Mouse (Mus musculus): ENCODE measurements at regions not wholly inside any gene's neighbourhood (a gene's known extent, or its start where the extent isn't known, plus 50 kb on each side); places are given as distances from the start of the nearest gene placed in this dataset.
A peak's percentile ranks its signal among the peaks of the same experiment; 100 is the strongest.
"Not testable (repeated sequence)": the region's sequence is repeated elsewhere in the genome, so short reads cannot be mapped to it uniquely, and the experiment has no call there.

- not testable (repeated sequence) for H3K4me3 ChIP-seq; ATAC-seq (ENCODE audit: insufficient number of reproducible peaks, insufficient read depth, low FRiP score, low TSS enrichment); H3K27me3 ChIP-seq; H3K4me1 ChIP-seq; H3K36me3 ChIP-seq; H3K27ac ChIP-seq; H3K4me2 ChIP-seq (replicated peaks); H3K9me3 ChIP-seq; H3K9ac ChIP-seq
- 63% methylated on average over 2 of the region's 7 CpGs for WGBS
Observed at GRCm38 (mm10) chr6:47679946-47680345, 84.8 kb upstream of the Ezh2 start.

GRCm38 (mm10) chr6:47672741-47673140 lies 77.6 kb upstream of the Ezh2 start:
- not testable (repeated sequence) for H3K36me3 ChIP-seq; ATAC-seq (ENCODE audit: insufficient number of reproducible peaks, insufficient read depth, low FRiP score, low TSS enrichment); H3K4me1 ChIP-seq; H3K9me3 ChIP-seq; H3K27ac ChIP-seq; H3K27me3 ChIP-seq; H3K9ac ChIP-seq
- 17% methylated on average over 12 of the region's 33 CpGs for WGBS
- Histone ChIP-seq H3K4me3 (peak overlapping the region; percentile 35), H3K4me2 (replicated peaks) (peak overlapping the region; percentile 47)

- not testable (repeated sequence) for H3K27me3 ChIP-seq; H3K27ac ChIP-seq; H3K9me3 ChIP-seq; H3K9ac ChIP-seq; ATAC-seq (ENCODE audit: insufficient number of reproducible peaks, insufficient read depth, low FRiP score, low TSS enrichment); H3K36me3 ChIP-seq; H3K4me2 ChIP-seq (replicated peaks); H3K4me3 ChIP-seq; H3K4me1 ChIP-seq
- WGBS = 59% methylated on average over 3 of the region's 3 CpGs
Observed at GRCm38 (mm10) chr6:47652880-47653279, 57.7 kb upstream of the Ezh2 start.

GRCm38 (mm10) chr6:47651385-47651718 lies 56.2 kb upstream of the Ezh2 start:
- ATAC-seq (ENCODE audit: insufficient number of reproducible peaks, insufficient read depth, low FRiP score, low TSS enrichment); H3K36me3 ChIP-seq; H3K4me1 ChIP-seq; H3K9me3 ChIP-seq; H3K27me3 ChIP-seq: not testable (repeated sequence)
- 1% methylated on average over 22 of the region's 23 CpGs for WGBS
- H3K27ac ChIP-seq = 0 out of 2 replicates have a peak overlapping the region, but pooled peaks have one; percentile 36
- peak overlapping the region; percentile 59 for H3K4me3 ChIP-seq
- peak overlapping the region; percentile 67 for H3K4me2 ChIP-seq (replicated peaks)
- peak overlapping the region; percentile 58 for H3K9ac ChIP-seq

GRCm38 (mm10) chr6:47650463-47651384 lies 55.6 kb upstream of the Ezh2 start:
- H3K4me1 ChIP-seq = no peaks in the 10 kb centered on the region
- H3K27ac ChIP-seq = peak overlapping the region; percentile 36; the same call in 1 of the 2 replicates
- peak overlapping the region; percentile 67 for H3K4me2 ChIP-seq (replicated peaks)
- H3K36me3 ChIP-seq = no peaks in the 10 kb centered on the region
- peak overlapping the region; percentile 59 for H3K4me3 ChIP-seq
- 3% methylated on average over 46 of the region's 46 CpGs for WGBS
- no peaks in the 10 kb centered on the region; the same call in 1 of the 2 replicates for H3K27me3 ChIP-seq
- peak overlapping the region; percentile 58 for H3K9ac ChIP-seq
- peak; percentile 97 for ATAC-seq (ENCODE audit: insufficient number of reproducible peaks, insufficient read depth, low FRiP score, low TSS enrichment)
- H3K9me3 ChIP-seq = no peaks in the 10 kb centered on the region

- no peaks in the 10 kb centered on the region; the same call in 1 of the 2 replicates for H3K27me3 ChIP-seq
- no peaks in the 10 kb centered on the region for H3K9me3 ChIP-seq
- H3K36me3 ChIP-seq = no peaks in the 10 kb centered on the region
- no peak overlapping the region; the same call in 1 of the 2 replicates for H3K4me2 ChIP-seq (replicated peaks)
- no peak overlapping the region for H3K27ac ChIP-seq
- ATAC-seq (ENCODE audit: insufficient number of reproducible peaks, insufficient read depth, low FRiP score, low TSS enrichment) = no peak
- 87% methylated on average over 6 of the region's 6 CpGs for WGBS
- no peaks in the 10 kb centered on the region for H3K4me1 ChIP-seq
- 0 out of 2 replicates have a peak overlapping the region, but pooled peaks have one; percentile 59 for H3K4me3 ChIP-seq
- H3K9ac ChIP-seq = no peak overlapping the region
Observed at GRCm38 (mm10) chr6:47649961-47650360, 54.8 kb upstream of the Ezh2 start.

GRCm38 (mm10) chr6:47649451-47649931 lies 54.4 kb upstream of the Ezh2 start:
- Histone ChIP-seq H3K4me1 (no peaks in the 10 kb centered on the region), H3K9me3 (no peaks in the 10 kb centered on the region), H3K9ac (no peak overlapping the region), H3K4me2 (replicated peaks) (no peak overlapping the region), H3K27ac (no peak overlapping the region), H3K4me3 (no peak overlapping the region), H3K27me3 (no peaks in the 10 kb centered on the region; the same call in 1 of the 2 replicates), H3K36me3 (no peaks in the 10 kb centered on the region)
- 70% methylated on average over 5 of the region's 5 CpGs for WGBS
- ATAC-seq (ENCODE audit: insufficient number of reproducible peaks, insufficient read depth, low FRiP score, low TSS enrichment) = no peak

GRCm38 (mm10) chr6:47648899-47649298 lies 53.8 kb upstream of the Ezh2 start:
- Histone ChIP-seq H3K4me1 (no peaks in the 10 kb centered on the region), H3K4me2 (replicated peaks) (no peak overlapping the region), H3K36me3 (no peaks in the 10 kb centered on the region), H3K27ac (no peak overlapping the region), H3K4me3 (no peak overlapping the region), H3K9ac (no peak overlapping the region), H3K27me3 (no peaks in the 10 kb centered on the region; the same call in 1 of the 2 replicates), H3K9me3 (no peaks in the 10 kb centered on the region)
- 78% methylated on average over 5 of the region's 5 CpGs for WGBS
- no peak for ATAC-seq (ENCODE audit: insufficient number of reproducible peaks, insufficient read depth, low FRiP score, low TSS enrichment)

GRCm38 (mm10) chr6:47648316-47648715 lies 53.2 kb upstream of the Ezh2 start:
- no peaks in the 10 kb centered on the region for H3K9me3 ChIP-seq
- H3K27ac ChIP-seq = no peak overlapping the region
- no peaks in the 10 kb centered on the region; the same call in 1 of the 2 replicates for H3K27me3 ChIP-seq
- 89% methylated on average over 7 of the region's 7 CpGs for WGBS
- H3K36me3 ChIP-seq = no peaks in the 10 kb centered on the region
- ATAC-seq (ENCODE audit: insufficient number of reproducible peaks, insufficient read depth, low FRiP score, low TSS enrichment) = no peak
- H3K9ac ChIP-seq = no peak overlapping the region
- no peaks in the 10 kb centered on the region for H3K4me1 ChIP-seq
- no peak overlapping the region for H3K4me2 ChIP-seq (replicated peaks)
- H3K4me3 ChIP-seq = no peak overlapping the region

GRCm38 (mm10) chr6:47647876-47648275 lies 52.7 kb upstream of the Ezh2 start:
- Histone ChIP-seq H3K27ac (no peak overlapping the region), H3K4me1 (no peaks in the 10 kb centered on the region), H3K36me3 (no peaks in the 10 kb centered on the region), H3K4me3 (no peak overlapping the region), H3K9me3 (no peaks in the 10 kb centered on the region), H3K27me3 (no peaks in the 10 kb centered on the region; the same call in 1 of the 2 replicates), H3K9ac (no peak overlapping the region), H3K4me2 (replicated peaks) (no peak overlapping the region)
- WGBS = 81% methylated on average over 8 of the region's 8 CpGs
- ATAC-seq (ENCODE audit: insufficient number of reproducible peaks, insufficient read depth, low FRiP score, low TSS enrichment) = no peak

GRCm38 (mm10) chr6:47646731-47647567 lies 51.8 kb upstream of the Ezh2 start:
- H3K27me3 ChIP-seq = no peaks in the 10 kb centered on the region; the same call in 1 of the 2 replicates
- 75% methylated on average over 14 of the region's 14 CpGs for WGBS
- no peak overlapping the region for H3K4me3 ChIP-seq
- no peak for ATAC-seq (ENCODE audit: insufficient number of reproducible peaks, insufficient read depth, low FRiP score, low TSS enrichment)
- H3K9ac ChIP-seq = no peak overlapping the region
- H3K36me3 ChIP-seq = no peaks in the 10 kb centered on the region
- no peaks in the 10 kb centered on the region for H3K4me1 ChIP-seq
- H3K4me2 ChIP-seq (replicated peaks) = no peak overlapping the region
- H3K27ac ChIP-seq = no peak overlapping the region
- no peaks in the 10 kb centered on the region for H3K9me3 ChIP-seq

Measured in embryonic facial prominence, embryonic 12.5 days (tissue).